Mouse (Mus musculus) G1E (cell line): ENCODE results near the gene Hmcn2.

ENCODE experiments used
- CTCF ChIP-seq: IDR thresholded peaks from 2 replicates; pipeline ENCODE4 v1.5.1; 2012; ENCODE audit warnings: low read depth, low read length, inconsistent platforms, mixed read lengths
- GATA1 ChIP-seq: IDR thresholded peaks from 2 replicates; pipeline ENCODE4 v1.6.1; 2012; ENCODE audit warnings: borderline replicate concordance, low read length, inconsistent platforms, mixed read lengths
- GATA2 ChIP-seq: IDR thresholded peaks from 2 replicates; pipeline ENCODE4 v1.6.1; 2012; ENCODE audit warnings: low read depth, low read length, inconsistent platforms, borderline replicate concordance
- POLR2AphosphoS5 ChIP-seq: IDR thresholded peaks from 2 replicates; pipeline ENCODE4 v1.6.1; 2012; ENCODE audit warnings: low read depth, low read length, inconsistent platforms; ENCODE audit not compliant: insufficient replicate concordance
- TAL1 ChIP-seq: conservative IDR thresholded peaks from 2 replicates; pipeline ENCODE4 v1.6.1; 2012; ENCODE audit warnings: low read depth, low read length, inconsistent platforms, mixed read lengths

DNA sequence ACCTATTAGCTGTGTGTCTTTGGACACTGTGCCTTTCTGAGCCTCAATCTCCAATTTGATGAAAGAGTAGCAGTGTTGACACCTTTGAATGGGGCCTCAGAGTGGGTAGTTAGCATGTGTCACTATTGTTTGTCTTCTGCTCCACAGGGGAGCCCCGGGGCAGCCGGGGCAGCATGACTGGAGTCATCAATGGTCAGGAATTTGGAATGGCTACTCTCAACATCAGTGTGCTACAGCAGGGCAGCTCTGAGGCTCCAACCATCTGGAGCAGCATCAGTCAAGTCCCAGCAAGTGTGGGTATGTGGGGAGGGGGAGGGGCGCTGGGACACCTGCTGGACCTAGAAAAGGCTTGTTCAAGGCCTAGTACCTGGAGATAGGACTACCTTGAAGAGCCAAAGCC is 136.4 kb downstream of the Hmcn2 start:
- TF ChIP-seq CTCF (no peak), TAL1 (no peak), POLR2AphosphoS5 (no peak), GATA1 (no peak), GATA2 (no peak)
